Mouse (Mus musculus) testis, adult 2 months (tissue): ENCODE results near the gene Gm49486. TPM values are rescaled to one million over a fixed set of nuclear protein-coding genes. Genes with fewer than 3 reads are reported as not detected.

ENCODE experiments used
- H3K27ac ChIP-seq: fragments of 200-500 bp; 2 replicates; pipeline ENCODE4 v1.5.1; 2012; ENCODE audit warnings: low read depth, low read length; ENCODE audit not compliant: control insufficient read depth, insufficient read depth
- H3K27me3 ChIP-seq: fragments of 200-500 bp; 2 replicates; pipeline ENCODE4 v1.6.1; 2012; ENCODE audit warnings: mild to moderate bottlenecking, low read length, moderate library complexity; ENCODE audit not compliant: control insufficient read depth, insufficient read depth
- H3K36me3 ChIP-seq: fragments of 200-500 bp; 2 replicates; pipeline ENCODE4 v1.6.1; 2012; ENCODE audit warnings: mild to moderate bottlenecking, low read length; ENCODE audit not compliant: control insufficient read depth, insufficient read depth
- H3K4me1 ChIP-seq: fragments of 200-500 bp; 2 replicates; pipeline ENCODE4 v1.6.1; 2012; ENCODE audit warnings: low read length; ENCODE audit not compliant: control insufficient read depth, insufficient read depth
- H3K4me3 ChIP-seq: fragments of 200-500 bp; 2 replicates; pipeline ENCODE4 v1.5.1; 2012; ENCODE audit warnings: low read depth, mild to moderate bottlenecking, low read length, moderate library complexity, mixed read lengths; ENCODE audit not compliant: control insufficient read depth
- CTCF ChIP-seq: fragments of 200-500 bp; IDR thresholded peaks from 2 replicates; pipeline ENCODE4 v1.5.1; 2012; ENCODE audit warnings: low read depth, mild to moderate bottlenecking, inconsistent platforms, low read length, moderate library complexity; ENCODE audit not compliant: control insufficient read depth, insufficient read depth, insufficient replicate concordance
- POLR2A ChIP-seq: fragments of 200-500 bp; IDR thresholded peaks from 2 replicates; pipeline ENCODE4 v1.6.1; 2012; ENCODE audit warnings: low read depth, mild to moderate bottlenecking, inconsistent platforms, low read length, moderate library complexity; ENCODE audit not compliant: control insufficient read depth
- polyA plus RNA-seq: library from polyadenylated mRNA; depleted of rRNA; stranded (reverse); fragments of >200 nt; gene quantifications from 2 replicates; pipeline ENCODE4 v1.2.3, GENCODE M21; 2012

Gene Gm49486
- polyA plus RNA-seq, 1 experiment, result 0.10 TPM

GRCm38 (mm10) chr15:79251168-79251567 lies 22.0 kb downstream of the Gm49486 start:
- no peak overlapping the region for H3K4me3 ChIP-seq
- H3K27me3 ChIP-seq, result no peaks in the 10 kb centered on the region
- TF ChIP-seq CTCF (no peak), POLR2A (no peak)
- peaks cover 3% of the 10 kb centered on the region for H3K36me3 ChIP-seq
- peaks cover 22% of the 10 kb centered on the region for H3K4me1 ChIP-seq
- H3K27ac ChIP-seq, result no peak overlapping the region

- Histone ChIP-seq H3K4me3 (peak overlapping the region; percentile 5), H3K27ac (no peak overlapping the region), H3K36me3 (peaks cover 2% of the 10 kb centered on the region; the same call in 1 of the 2 replicates), H3K27me3 (no peaks in the 10 kb centered on the region), H3K4me1 (peaks cover 22% of the 10 kb centered on the region)
- no peak for TF ChIP-seq CTCF
- TF ChIP-seq POLR2A, result no peak
Measured at GRCm38 (mm10) chr15:79251781-79252491, 22.7 kb downstream of the Gm49486 start.

- H3K27me3 ChIP-seq, result no peaks in the 10 kb centered on the region
- H3K27ac ChIP-seq, result no peak overlapping the region
- H3K4me1 ChIP-seq, result peaks cover 22% of the 10 kb centered on the region
- no peak overlapping the region for H3K4me3 ChIP-seq
- H3K36me3 ChIP-seq, result no peaks in the 10 kb centered on the region; the same call in 1 of the 2 replicates
- TF ChIP-seq POLR2A (no peak), CTCF (no peak)
Measured at GRCm38 (mm10) chr15:79252580-79252979, 23.4 kb downstream of the Gm49486 start.

GRCm38 (mm10) chr15:79254661-79255060 lies 25.5 kb downstream of the Gm49486 start, which contains the start of gene Slc16a8:
Slc16a8 (minus strand) TSS chr15:79254761.
- no peak within 1 kb of the TSS for H3K27ac ChIP-seq
- H3K27me3 ChIP-seq, result no peaks in the 10 kb centered on the region
- peaks cover 27% of the 10 kb centered on the region for H3K4me1 ChIP-seq

GRCm38 (mm10) chr15:79258521-79258920 lies 29.3 kb downstream of the Gm49486 start:
- Histone ChIP-seq H3K27ac (no peak overlapping the region), H3K36me3 (no peaks in the 10 kb centered on the region), H3K27me3 (peaks cover 2% of the 10 kb centered on the region; the same call in 1 of the 2 replicates), H3K4me1 (peaks cover 18% of the 10 kb centered on the region), H3K4me3 (no peak overlapping the region)
- TF ChIP-seq CTCF, result no peak
- TF ChIP-seq POLR2A, result no peak

More at GRCm38 (mm10) chr15:79254661-79255060, 25.5 kb downstream of the Gm49486 start, which contains the start of gene Slc16a8:
- H3K36me3 ChIP-seq, result no peaks in the 10 kb centered on the region
- no peak within 1 kb of the TSS for H3K4me3 ChIP-seq
- TF ChIP-seq POLR2A (no peak), CTCF (no peak)

GRCm38 (mm10) chr15:79261095-79261725 lies 32.0 kb downstream of the Gm49486 start:
- TF ChIP-seq CTCF, result no peak
- no peak for TF ChIP-seq POLR2A
- no peaks in the 10 kb centered on the region for H3K36me3 ChIP-seq
- H3K27ac ChIP-seq, result no peak overlapping the region
- H3K4me3 ChIP-seq, result peak overlapping the region; percentile 39
- peaks cover 2% of the 10 kb centered on the region; the same call in 1 of the 2 replicates for H3K27me3 ChIP-seq
- H3K4me1 ChIP-seq, result peaks cover 12% of the 10 kb centered on the region

GRCm38 (mm10) chr15:79261757-79262156 lies 32.6 kb downstream of the Gm49486 start:
- H3K27ac ChIP-seq, result no peak overlapping the region

More at GRCm38 (mm10) chr15:79261757-79262156, 32.6 kb downstream of the Gm49486 start:
- TF ChIP-seq CTCF (no peak), POLR2A (no peak)
- Histone ChIP-seq H3K36me3 (no peaks in the 10 kb centered on the region), H3K4me3 (peak overlapping the region; percentile 23), H3K27me3 (peaks cover 2% of the 10 kb centered on the region; the same call in 1 of the 2 replicates), H3K4me1 (peaks cover 12% of the 10 kb centered on the region)
